Mouse (Mus musculus) heart, postnatal 0 days (tissue): ENCODE data around the gene Aptx. TPM values are rescaled to one million over a fixed set of nuclear protein-coding genes. Genes with fewer than 3 reads are reported as not detected.

Experiments
- ATAC-seq: fragments of 200-750 bp; cut with Nextera tagmentation; 2 replicates; pipeline ENCODE4 v1.8.0; 2017; ENCODE audit warnings: low read depth, moderate number of reproducible peaks, moderate library complexity; ENCODE audit not compliant: insufficient read depth
- DNase-seq: peaks from one replicate; pipeline ENCODE4 v3.0.0-alpha.2; 2016; ENCODE audit warnings: low spot score
- H3K27ac ChIP-seq: fragments of 300-500 bp; sonication (generic); 2 replicates; pipeline ENCODE4 v1.5.1; 2014; ENCODE audit warnings: low read depth, mild to moderate bottlenecking
- H3K27me3 ChIP-seq: fragments of 300-500 bp; sonication (generic); 2 replicates; pipeline ENCODE4 v1.6.1; 2014; ENCODE audit warnings: low read length, mixed read lengths; ENCODE audit not compliant: control insufficient read depth, insufficient read depth
- H3K36me3 ChIP-seq: fragments of 300-500 bp; sonication (generic); replicated peaks from 2 replicates; pipeline ENCODE4 v1.6.1; 2014; ENCODE audit warnings: low read length, mixed read lengths; ENCODE audit not compliant: control insufficient read depth, insufficient read depth
- H3K4me1 ChIP-seq: fragments of 300-500 bp; sonication (generic); 2 replicates; pipeline ENCODE4 v1.6.1; 2014; ENCODE audit warnings: antibody characterized with exemption; ENCODE audit not compliant: control insufficient read depth, insufficient read depth
- H3K4me2 ChIP-seq: fragments of 300-500 bp; sonication (generic); 2 replicates; pipeline ENCODE4 v1.6.1; 2014; ENCODE audit warnings: low read depth, mild to moderate bottlenecking, low read length, moderate library complexity
- H3K4me3 ChIP-seq: fragments of 300-500 bp; sonication (generic); 2 replicates; pipeline ENCODE4 v1.5.1; 2014; ENCODE audit warnings: low read depth, low read length
- H3K9ac ChIP-seq: fragments of 300-500 bp; sonication (generic); replicated peaks from 2 replicates; pipeline ENCODE4 v1.6.1; 2014; ENCODE audit warnings: low read depth, low read length, mixed read lengths
- H3K9me3 ChIP-seq: fragments of 300-500 bp; sonication (generic); replicated peaks from 2 replicates; pipeline ENCODE4 v1.6.1; 2016; ENCODE audit warnings: low read length; ENCODE audit not compliant: control insufficient read depth
- CTCF ChIP-seq: IDR thresholded peaks from 2 replicates; pipeline ENCODE4 v1.5.1; 2016; ENCODE audit warnings: antibody characterized with exemption, control low read depth, low read depth
- EP300 ChIP-seq: IDR thresholded peaks from 2 replicates; pipeline ENCODE4 v1.6.1; 2016; ENCODE audit warnings: antibody characterized with exemption, low read depth
- WGBS: fragments of 180-500 bp; shearing (Covaris S2); extraction: QIAGEN DNeasy Blood & Tissue Kit; methylation state at CpG from one replicate; pipeline ENCODE4 v1.1.7; 2014; 5-methylcytosine and 5-hydroxymethylcytosine counted together
- polyA plus RNA-seq: library from polyadenylated mRNA; unstranded; fragments of >200 nt; fragmentation: Nextera tagmentation; extraction: Ambion mirVana; gene quantifications from 2 replicates; pipeline ENCODE4 v1.2.1, GENCODE M21; 2015
- total RNA-seq: library from RNA; depleted of rRNA; stranded (reverse); fragments of >200 nt; gene quantifications from 2 replicates; pipeline ENCODE4 v1.2.3, GENCODE M21; 2014; ENCODE audit warnings: low replicate concordance; rRNA removed

Aptx gene
- total RNA-seq (4.5 and 18.9 TPM in 2 replicates), polyA plus RNA-seq (28.1 and 29.9 TPM in 2 replicates)

GRCm38 (mm10) chr4:40702797-40703709 lies at the start of gene Aptx:
Gene Aptx (minus strand): TSS chr4:40703194.
- DNase-seq (peak; percentile 94), ATAC-seq (peak; percentile 91)
- Histone ChIP-seq H3K9ac (peak within 1 kb of the TSS; percentile 60), H3K27me3 (no peaks in the 10 kb centered on the region), H3K4me2 (peak within 1 kb of the TSS; percentile 68), H3K27ac (peak within 1 kb of the TSS; percentile 92), H3K36me3 (no peaks in the 10 kb centered on the region), H3K4me1 (peaks cover 16% of the 10 kb centered on the region), H3K4me3 (peak within 1 kb of the TSS; percentile 61), H3K9me3 (no peaks in the 10 kb centered on the region)
- WGBS, result under 1% methylated on average over 42 of the region's 42 CpGs
- TF ChIP-seq EP300 (no peak; the same call in 1 of the 2 replicates), CTCF (no peak)

GRCm38 (mm10) chr4:40735351-40735750 lies 32.4 kb upstream of the Aptx start:
- Histone ChIP-seq H3K4me1 (no peaks in the 10 kb centered on the region), H3K9ac (no peak overlapping the region), H3K4me2 (no peak overlapping the region), H3K27me3 (no peaks in the 10 kb centered on the region), H3K36me3 (peaks cover 71% of the 10 kb centered on the region), H3K4me3 (no peak overlapping the region), H3K9me3 (no peaks in the 10 kb centered on the region), H3K27ac (no peak overlapping the region)
- no peak for TF ChIP-seq EP300
- no peak for TF ChIP-seq CTCF
- no peak for ATAC-seq
- DNase-seq, result no peak
- 53% methylated on average over 1 of the region's 1 CpGs for WGBS

- DNase-seq (no peak), ATAC-seq (no peak)
- Histone ChIP-seq H3K4me1 (no peaks in the 10 kb centered on the region), H3K4me3 (no peak overlapping the region), H3K4me2 (no peak overlapping the region), H3K9ac (no peak overlapping the region), H3K27me3 (no peaks in the 10 kb centered on the region), H3K9me3 (no peaks in the 10 kb centered on the region), H3K36me3 (peaks cover 80% of the 10 kb centered on the region), H3K27ac (no peak overlapping the region)
- TF ChIP-seq EP300 (no peak), CTCF (no peak)
Measured at GRCm38 (mm10) chr4:40731262-40731661, 28.3 kb upstream of the Aptx start.

GRCm38 (mm10) chr4:40727247-40727646 lies 24.3 kb upstream of the Aptx start:
- TF ChIP-seq EP300, result no peak
- TF ChIP-seq CTCF, result no peak
- no peak overlapping the region for H3K9ac ChIP-seq
- no peak overlapping the region for H3K4me2 ChIP-seq
- WGBS, result 77% methylated on average over 1 of the region's 1 CpGs
- H3K36me3 ChIP-seq, result peaks cover 70% of the 10 kb centered on the region
- DNase-seq (no peak), ATAC-seq (no peak)
- peaks cover 14% of the 10 kb centered on the region for H3K4me1 ChIP-seq
- H3K27ac ChIP-seq, result no peak overlapping the region
- H3K4me3 ChIP-seq, result no peak overlapping the region
- no peaks in the 10 kb centered on the region for H3K27me3 ChIP-seq
- H3K9me3 ChIP-seq, result no peaks in the 10 kb centered on the region

GRCm38 (mm10) chr4:40725554-40725953 lies 22.6 kb upstream of the Aptx start:
- no peaks in the 10 kb centered on the region for H3K9me3 ChIP-seq
- no peak overlapping the region for H3K4me3 ChIP-seq
- no peak overlapping the region for H3K27ac ChIP-seq
- no peak overlapping the region for H3K9ac ChIP-seq
- no peak for ATAC-seq
- peaks cover 54% of the 10 kb centered on the region for H3K36me3 ChIP-seq
- DNase-seq, result no peak
- H3K27me3 ChIP-seq, result no peaks in the 10 kb centered on the region
- no peak for TF ChIP-seq EP300
- TF ChIP-seq CTCF, result no peak
- H3K4me2 ChIP-seq, result peak overlapping the region; percentile 76; the same call in 1 of the 2 replicates
- H3K4me1 ChIP-seq, result peaks cover 24% of the 10 kb centered on the region
